Mouse (Mus musculus): Measurements from ENCODE around the gene Akirin1.

The Akirin1 gene

GRCm38 (mm10) chr4:123750152-123750651, at the start of gene Akirin1:
Akirin1 (minus strand) TSS chr4:123750345.
- DNase-seq (ENCODE audit: low spot score in 2 of 2) = peak; percentile 95 to 96

GRCm38 (mm10) chr4:123797856-123798255, 47.7 kb upstream of the Akirin1 start:
- DNase-seq (ENCODE audit: low spot score in 2 of 2) = no peak

GRCm38 (mm10) chr4:123797403-123797802, 47.3 kb upstream of the Akirin1 start:
- DNase-seq (ENCODE audit: low spot score in 2 of 2) = no peak

GRCm38 (mm10) chr4:123795057-123795456, 44.9 kb upstream of the Akirin1 start:
- no peak for DNase-seq (ENCODE audit: low spot score in 2 of 2)

DNA sequence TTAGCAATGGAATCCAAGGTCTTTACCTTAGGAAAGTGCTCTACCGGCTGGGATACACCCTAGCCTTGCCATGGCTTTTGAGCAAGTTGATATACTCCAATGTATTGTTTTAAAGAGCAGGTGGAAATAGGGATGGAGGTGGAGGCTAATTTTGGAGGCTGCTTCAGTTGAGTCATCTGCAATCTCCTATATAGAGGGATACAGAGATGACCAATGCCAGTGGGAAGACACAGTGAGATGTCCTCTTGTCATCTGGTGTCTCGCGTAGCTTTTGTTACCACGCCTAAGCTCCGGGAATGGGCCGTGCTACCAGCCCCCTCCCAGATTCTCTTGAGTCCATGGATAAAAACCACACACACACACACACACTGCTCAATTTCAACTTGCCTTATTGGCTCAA, 43.0 kb upstream of the Akirin1 start:
- no peak for DNase-seq (ENCODE audit: low spot score in 2 of 2)

GRCm38 (mm10) chr4:123792666-123793065, 42.5 kb upstream of the Akirin1 start:
- no peak for DNase-seq (ENCODE audit: low spot score in 2 of 2)

GRCm38 (mm10) chr4:123787191-123787985, 37.2 kb upstream of the Akirin1 start, which contains the start of gene Rhbdl2:
Rhbdl2 (plus strand) TSS chr4:123787874.
- DNase-seq (ENCODE audit: low spot score in 2 of 2) = no peak

- DNase-seq (ENCODE audit: low spot score in 2 of 2) = no peak
These were observed 18.1 kb upstream of the Akirin1 start for GRCm38 (mm10) chr4:123768234-123768633.

- DNase-seq (ENCODE audit: low spot score in 2 of 2) = no peak
These were observed 17.7 kb upstream of the Akirin1 start for GRCm38 (mm10) chr4:123767807-123768206.

DNA sequence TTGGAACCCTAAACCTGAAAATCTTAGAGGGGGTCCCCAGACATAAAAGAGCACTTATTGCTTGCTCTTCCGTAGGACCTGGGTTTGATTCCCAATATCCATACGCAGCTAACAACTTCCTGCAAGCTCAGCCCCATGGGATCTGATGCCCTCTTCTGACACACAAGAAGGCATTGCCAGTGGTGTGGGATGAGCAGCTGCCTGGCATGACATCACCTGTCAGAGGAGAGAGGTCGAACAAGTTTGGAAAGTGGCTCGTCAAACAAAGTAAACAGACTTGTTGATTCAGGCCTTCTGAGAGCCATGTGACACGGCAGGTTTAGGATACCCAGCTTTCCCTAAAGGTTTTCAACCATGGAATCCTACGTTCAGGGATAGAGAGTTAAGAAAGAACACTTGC, 14.9 kb upstream of the Akirin1 start:
- no peak for DNase-seq (ENCODE audit: low spot score in 2 of 2)

- no peak for DNase-seq (ENCODE audit: low spot score in 2 of 2)
These were observed 8.2 kb upstream of the Akirin1 start for GRCm38 (mm10) chr4:123758306-123758705.

DNA sequence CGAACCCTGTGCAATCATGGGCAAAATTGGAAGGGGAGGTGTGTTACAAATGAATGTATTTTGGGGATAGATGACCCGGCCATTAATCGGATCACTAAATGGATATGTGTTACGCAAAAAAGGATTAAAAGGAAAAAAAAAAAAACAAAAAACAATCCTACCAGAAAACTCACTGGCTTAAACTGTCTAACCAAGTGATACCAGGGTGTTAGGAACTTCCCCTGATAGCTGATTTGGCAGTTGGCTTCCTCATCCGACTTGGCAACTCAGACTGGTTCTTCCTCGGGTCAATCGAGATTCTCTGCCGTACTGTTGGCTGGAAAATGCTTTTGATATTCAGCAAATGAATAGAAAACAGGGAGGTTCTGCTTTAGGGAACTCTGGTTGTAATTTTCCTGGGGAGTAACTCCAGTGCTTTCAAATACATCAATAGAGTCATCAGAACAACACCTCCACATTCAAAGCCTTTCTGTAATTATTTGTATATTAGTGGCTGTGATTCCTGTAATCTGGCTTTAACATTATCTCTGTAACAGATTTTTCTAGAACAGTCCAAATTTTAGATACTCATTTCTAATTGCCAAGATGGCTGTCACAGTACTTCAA, 665 bp upstream of the Akirin1 start:
- DNase-seq (ENCODE audit: low spot score in 2 of 2) = no peak

- DNase-seq (ENCODE audit: low spot score in 2 of 2) = peak; percentile 6 to 8
These were observed 538 bp downstream of the Akirin1 start for GRCm38 (mm10) chr4:123749484-123750130.

DNA sequence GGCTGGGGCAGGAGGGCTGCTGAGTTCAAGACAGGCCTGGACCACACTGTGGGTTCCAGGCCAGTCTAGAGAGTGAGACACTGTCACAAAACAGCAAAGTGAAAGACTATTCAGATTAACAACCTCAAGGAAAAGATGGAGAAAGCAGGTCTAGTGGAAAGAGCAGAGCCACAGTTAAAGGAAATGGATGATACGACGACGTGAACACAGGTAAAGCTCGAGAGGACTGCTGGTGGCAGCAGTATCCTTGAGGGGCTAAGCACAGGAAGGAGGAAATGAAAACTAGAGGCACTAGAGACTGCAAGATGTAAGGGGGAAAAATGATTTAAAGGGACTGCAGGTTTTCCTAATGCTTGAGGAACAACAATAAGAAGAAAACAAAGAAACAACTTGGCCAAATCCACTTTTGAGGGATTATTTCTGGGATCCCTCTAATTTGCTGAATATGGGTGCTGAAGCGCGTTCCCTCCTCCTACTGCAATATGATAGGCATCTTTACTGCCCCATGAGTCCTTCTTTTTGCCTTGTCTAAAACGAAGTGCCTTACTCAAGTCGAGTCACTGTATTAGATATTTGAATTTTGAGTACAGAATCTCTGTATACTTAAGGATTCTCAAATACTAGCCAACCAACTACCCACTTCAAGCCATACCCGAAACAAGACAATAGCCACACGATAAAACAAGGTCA, 1.3 kb downstream of the Akirin1 start:
- no peak for DNase-seq (ENCODE audit: low spot score in 2 of 2)

DNA sequence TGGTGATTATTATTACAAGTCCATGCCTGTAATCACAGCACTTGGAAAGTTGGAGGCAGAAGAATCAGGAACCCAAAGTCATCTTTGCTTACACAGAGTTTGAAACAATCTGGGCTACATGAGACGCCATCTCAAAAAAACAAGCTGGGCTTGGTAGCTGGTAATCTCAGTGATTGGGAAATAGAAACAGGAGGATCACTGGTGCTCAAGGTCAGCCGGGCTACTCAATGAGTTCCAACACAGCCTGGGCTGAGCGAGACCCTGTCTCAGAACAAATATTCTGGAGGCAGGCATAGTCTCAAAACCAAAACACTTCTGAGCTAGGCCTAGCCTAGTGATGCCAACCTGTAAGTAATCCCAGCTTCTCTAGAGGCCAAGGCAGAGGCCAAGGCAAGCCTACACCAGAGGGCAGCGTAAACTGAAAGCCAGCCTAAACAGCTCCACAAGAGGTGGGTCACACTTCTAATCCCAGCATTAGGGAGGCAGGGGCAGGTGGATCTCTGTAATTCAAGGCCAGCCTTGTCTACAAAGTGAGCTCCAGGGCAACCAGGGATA, 4.8 kb downstream of the Akirin1 start:
- no peak for DNase-seq (ENCODE audit: low spot score in 2 of 2)

DNA sequence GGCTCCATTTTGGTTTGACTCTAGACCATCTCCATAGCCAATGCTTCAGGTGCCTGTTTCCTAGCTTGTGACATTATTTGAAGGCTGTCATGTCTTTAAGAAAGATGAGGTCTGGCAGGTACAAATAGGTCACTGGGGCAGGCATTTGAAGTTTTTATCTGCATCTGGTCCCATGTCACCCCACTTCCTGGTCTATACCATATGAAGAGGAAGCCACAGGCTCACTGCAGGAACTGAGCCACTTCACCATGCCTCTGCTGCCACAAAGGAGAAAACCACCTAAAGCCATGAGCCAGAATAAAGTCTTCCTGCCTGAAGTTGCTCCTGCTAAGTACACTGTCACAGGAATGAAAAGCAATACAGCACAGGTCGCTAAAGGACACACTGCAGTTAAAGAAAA, 7.3 kb downstream of the Akirin1 start:
- no peak for DNase-seq (ENCODE audit: low spot score in 2 of 2)

DNA sequence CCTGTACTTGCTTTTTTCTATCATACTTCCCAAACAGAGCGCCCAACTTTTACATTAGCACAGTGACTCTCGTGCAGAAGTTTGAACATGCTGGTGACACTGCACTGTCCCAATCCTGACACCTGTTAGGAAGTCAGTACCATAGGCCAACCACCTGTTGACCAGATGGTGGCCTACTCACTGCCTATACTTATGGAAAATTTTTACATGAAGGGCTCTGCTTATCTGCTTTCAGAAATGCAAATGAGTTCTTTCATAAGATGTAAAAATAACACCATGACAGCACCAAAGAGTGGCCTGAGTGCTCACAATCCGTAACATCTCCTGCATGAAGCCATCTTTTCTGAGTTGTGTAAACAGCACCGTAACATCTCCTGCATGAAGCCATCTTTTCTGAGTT, 11.4 kb downstream of the Akirin1 start:
- no peak for DNase-seq (ENCODE audit: low spot score in 2 of 2)

- no peak for DNase-seq (ENCODE audit: low spot score in 2 of 2)
These were observed 16.6 kb downstream of the Akirin1 start for GRCm38 (mm10) chr4:123733532-123733931.

DNA sequence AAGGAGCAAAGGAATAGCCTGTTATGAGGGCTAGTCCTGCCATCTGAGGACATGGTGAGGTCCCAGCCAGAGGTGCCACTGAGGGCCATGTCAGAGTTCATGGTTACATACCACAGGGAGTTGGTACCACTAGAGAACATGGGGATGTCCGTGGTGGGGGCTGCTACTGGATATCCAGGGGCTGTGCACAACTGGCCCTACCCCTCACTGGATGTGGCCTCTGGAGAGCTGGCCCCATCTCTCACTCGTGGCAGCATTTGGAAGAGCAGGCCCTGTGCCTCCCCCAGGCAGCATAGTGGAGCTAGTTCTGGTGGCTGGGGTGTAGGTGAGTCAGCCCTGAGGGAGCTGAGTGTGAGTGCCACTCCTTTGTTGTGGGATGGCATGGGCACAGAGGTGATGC, 17.2 kb downstream of the Akirin1 start:
- DNase-seq (ENCODE audit: low spot score in 2 of 2) = no peak

DNA sequence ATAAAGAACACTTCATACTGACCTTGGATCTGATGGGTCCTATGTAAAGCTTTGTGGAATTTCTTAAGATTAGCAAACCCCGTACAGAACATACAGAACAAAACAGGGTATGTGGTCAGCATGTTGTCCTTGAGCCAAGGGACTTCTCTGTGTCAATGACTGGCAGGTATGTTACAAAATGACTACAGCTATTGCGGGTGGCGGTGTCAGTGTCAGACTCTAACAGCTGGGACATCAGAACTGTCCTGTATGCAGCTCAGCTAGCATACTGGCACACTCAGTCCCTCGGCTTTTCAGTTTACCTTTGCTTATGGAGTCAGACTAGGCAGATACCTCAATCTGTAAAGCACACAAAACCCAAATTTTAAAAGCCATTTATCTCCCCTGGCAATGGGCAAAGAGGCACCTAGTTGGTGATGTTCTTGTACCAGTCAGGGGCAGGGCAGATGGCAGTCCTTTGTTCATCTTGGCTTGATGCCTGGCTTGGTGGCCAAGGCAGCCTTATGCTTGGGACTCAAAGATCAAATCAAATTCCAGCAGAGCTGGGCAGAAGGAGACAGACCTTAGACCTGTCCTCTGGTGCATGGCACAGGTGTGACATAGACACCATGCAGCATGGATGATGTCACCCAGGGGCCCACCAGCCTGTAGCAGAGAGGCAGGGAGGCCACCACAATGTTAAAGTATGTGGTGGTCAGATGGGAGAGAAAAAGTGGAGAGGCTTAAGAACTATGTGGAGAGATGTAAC, 17.8 kb downstream of the Akirin1 start:
- DNase-seq (ENCODE audit: low spot score in 2 of 2) = no peak

DNA sequence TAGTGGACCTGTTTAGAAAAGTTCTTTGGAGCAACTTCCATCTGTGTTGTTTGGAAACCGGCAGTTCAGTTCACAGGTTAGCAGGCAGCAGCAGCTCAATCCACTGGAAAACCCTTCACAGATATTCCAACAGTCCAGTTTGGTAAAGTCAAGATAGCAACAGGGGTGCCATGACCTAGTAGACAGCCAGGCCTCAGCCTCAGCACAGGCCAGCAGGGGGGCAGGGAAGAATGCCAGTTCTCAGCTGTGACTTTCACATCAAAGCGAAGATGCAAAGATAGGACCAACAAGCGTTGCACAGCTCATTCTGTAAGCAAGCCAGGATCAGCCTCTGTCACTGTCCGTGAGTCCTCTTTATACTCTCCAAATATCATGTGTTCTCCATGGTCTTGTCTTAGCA, 28.4 kb downstream of the Akirin1 start:
- no peak for DNase-seq (ENCODE audit: low spot score in 2 of 2)
